Mouse (Mus musculus) mouse trophoblast stem cell (cell line): ENCODE results near the gene Cbl.
"Not testable (repeated sequence)": the region's sequence is repeated elsewhere in the genome, so short reads cannot be mapped to it uniquely, and the experiment has no call there.

ENCODE experiments used
- in situ Hi-C, 2 experiments: fragments of 300-500 bp; cut with MseI, MboI; formaldehyde crosslinking; loops; 2 replicates in 1 of 2; 3 replicates in 1 of 2; pipeline ENCODE4 v1.15.1; 2025

Cbl gene

DNA sequence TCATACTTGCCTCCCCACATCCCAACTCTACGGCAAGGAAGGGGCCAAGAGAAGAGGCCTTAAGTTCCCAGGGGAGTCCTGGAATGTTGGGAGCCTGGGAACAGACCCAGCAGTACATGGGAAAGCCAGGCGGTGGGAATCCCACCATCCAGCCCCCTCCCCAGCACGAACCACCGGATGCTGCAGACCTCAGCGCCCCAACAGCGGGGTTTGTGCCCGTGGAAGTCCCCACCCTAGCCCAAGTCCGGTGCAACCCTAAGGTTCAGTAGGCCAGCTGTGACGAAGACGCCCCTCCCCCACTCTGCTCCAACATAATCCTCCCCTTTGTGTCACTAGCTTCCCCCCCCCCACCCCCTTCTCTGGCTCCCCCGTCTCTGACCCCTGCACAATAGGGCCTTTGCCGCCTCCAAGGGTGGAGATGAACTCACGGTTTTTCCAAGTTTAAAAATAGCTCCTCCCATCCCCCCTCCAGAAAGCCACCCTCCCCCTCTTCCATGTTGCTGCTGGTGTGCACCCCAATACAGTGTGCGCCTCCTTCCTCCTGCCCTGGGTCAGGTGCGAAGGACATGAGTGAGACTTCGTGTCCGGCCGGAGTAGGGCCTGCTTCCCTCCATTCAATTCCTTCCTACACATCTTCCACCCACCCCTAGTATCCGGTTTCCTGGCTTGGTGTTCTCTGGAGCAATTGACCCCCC is 103.1 kb downstream of the Cbl start:
- in situ Hi-C loops, result no loop called here

DNA sequence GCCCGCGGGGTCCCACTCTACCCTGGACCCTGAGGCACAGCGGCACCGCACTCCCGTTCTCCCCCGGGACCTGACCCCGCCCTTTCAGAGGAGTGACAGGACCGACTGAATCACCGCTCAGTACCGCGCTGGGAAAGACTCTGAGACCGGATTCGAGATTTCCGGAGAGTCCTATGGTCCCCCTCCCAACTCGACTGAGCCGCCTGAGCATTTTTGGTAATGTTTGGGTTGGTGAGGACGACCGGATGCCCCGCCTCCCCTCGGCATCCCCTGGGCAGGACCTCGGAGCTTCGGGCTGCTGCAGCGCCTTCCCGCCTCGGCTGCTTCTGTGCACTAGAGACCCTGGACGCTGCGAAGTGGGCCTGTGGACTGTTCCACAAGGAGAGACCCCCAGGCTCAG is 103.8 kb downstream of the Cbl start:
- in situ Hi-C loops, result no loop called here

- in situ Hi-C loops, result no loop called here
These were observed 104.2 kb downstream of the Cbl start for GRCm38 (mm10) chr9:44129633-44130032.

- in situ Hi-C loops, result no loop called here
These were observed 106.5 kb downstream of the Cbl start for GRCm38 (mm10) chr9:44127351-44127801.

GRCm38 (mm10) chr9:44126746-44127145 is 107.1 kb downstream of the Cbl start:
- in situ Hi-C loops, result no loop called here

DNA sequence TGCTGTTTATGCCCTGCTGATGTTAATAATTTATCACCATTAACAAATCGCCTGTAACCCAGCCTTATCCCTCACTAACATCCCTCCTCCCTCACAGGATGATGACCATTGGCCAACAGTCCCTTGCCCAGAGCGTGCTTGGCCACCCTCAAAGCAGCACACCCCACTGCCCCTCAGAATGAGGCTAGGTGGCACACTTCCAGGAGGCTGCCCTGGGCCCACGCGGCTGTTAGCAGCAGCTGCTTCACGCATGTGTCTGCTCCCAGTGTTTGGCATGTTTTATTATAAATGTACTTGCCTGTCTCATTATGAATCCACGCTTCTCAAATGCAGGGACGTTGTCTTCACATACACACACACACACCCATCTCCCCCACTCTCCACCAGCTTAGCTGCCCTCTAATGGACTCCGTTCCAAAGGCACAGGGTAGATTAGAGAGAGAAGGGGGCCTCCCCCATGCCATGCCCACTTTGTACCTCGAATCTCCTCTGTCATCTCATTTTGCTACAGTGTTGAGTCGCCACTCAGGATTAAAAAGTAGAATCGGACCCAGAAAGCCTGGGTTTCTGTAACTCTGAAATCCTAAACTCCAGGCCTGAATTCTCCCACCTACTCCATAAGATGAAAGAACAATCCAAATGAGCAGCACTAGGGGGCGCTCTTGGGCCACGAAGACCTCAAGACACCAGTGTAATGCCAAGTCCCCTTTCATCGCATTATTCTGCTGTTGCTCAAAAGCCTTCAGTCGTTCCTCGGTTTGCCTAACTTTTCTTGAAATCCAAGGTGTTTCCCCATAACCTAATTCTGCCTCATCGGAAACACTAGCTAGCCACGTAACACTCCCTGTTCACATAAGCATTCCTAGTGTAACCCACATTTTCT is 108.1 kb downstream of the Cbl start:
- in situ Hi-C loops, result no loop called here

GRCm38 (mm10) chr9:44125026-44125425 is 108.8 kb downstream of the Cbl start:
- in situ Hi-C loops, result no loop called here

DNA sequence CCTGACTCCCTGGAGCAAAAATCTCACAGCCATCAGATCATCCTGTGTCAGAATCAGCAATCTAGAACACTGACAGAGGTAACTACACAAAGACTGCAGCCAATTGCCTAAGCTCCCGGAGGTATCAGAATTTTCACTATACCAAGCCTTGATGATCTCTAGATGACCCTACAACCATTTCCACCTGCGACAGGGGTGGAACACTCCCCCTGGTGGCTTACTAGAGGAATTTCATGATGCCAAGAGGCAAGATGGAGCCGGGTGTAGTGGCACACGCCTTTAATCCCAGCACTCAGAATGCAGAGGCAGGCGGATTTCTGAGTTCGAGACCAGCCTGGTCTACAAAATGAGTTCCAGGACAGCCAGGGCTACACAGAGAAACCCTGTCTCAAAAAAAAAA is 109.5 kb downstream of the Cbl start:
- in situ Hi-C loops, result no loop called here

DNA sequence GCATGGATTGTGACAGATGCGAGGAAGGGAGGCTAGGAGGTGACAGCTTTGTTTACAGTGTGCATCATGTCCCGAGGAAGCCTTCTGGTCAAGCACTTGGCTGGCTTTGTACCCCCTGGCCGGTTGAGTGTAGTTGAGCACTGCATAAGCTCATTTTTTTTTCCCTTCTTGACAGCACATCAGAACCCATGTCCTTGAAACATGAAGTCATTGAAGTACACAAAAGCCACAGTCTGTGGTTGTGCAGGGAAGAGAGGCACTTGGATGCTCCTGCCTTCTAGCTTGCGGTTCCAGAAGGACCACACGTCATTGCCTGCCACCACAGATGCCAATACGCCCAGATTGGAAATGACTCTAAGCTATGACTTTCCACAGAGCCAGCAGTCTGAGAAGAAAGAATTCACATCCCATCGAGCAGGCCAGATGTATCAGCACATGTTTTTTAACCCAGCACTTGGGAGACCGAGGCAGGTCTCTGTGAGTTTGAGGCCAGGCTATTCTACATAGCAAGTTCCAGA is 113.8 kb downstream of the Cbl start:
- in situ Hi-C loops, result no loop called here

GRCm38 (mm10) chr9:44119011-44119410 is 114.8 kb downstream of the Cbl start:
- in situ Hi-C loops, result no loop called here

GRCm38 (mm10) chr9:44116182-44116581 is 117.7 kb downstream of the Cbl start:
- in situ Hi-C loops, result no loop called here

DNA sequence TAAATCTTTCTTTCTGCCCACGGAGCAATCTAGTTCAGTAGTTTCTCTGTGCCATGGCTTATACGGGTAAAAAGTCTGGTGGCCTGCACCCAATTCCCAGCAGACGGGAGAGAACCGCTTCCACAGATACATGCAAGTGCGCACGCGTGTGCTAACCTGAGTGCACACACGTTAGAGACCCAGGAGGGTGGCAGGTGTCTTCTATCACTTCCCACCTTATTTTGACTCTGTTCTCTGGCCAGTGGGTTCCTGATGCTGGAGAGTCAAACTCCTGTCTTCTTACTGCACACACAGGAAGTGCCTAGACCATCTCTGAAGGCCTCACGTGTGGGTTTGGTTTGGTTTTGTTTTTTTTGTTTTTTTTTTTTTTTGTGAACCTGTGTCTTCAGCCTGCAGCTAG is 118.2 kb downstream of the Cbl start:
- in situ Hi-C loops, result no loop called here

DNA sequence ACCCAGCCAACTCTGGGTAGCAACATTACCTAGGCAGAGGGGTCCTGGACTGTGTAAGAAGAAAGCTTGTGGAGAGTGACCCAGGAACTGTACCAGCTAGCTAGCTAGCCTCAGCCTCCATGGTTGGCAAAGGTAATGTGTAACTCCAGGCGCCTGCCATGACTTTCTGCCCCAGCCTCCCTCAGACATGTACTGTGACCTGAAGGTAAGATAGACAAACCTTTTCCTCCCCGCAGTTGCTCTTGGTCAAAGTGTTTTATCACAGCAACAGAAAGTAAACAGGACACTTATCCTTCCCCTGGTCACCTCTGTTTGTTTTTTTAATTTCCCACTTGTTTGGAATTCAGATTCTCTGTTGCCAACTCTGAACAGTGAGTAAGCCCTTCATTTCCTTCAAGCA is 119.4 kb downstream of the Cbl start:
- in situ Hi-C loops, result no loop called here

DNA sequence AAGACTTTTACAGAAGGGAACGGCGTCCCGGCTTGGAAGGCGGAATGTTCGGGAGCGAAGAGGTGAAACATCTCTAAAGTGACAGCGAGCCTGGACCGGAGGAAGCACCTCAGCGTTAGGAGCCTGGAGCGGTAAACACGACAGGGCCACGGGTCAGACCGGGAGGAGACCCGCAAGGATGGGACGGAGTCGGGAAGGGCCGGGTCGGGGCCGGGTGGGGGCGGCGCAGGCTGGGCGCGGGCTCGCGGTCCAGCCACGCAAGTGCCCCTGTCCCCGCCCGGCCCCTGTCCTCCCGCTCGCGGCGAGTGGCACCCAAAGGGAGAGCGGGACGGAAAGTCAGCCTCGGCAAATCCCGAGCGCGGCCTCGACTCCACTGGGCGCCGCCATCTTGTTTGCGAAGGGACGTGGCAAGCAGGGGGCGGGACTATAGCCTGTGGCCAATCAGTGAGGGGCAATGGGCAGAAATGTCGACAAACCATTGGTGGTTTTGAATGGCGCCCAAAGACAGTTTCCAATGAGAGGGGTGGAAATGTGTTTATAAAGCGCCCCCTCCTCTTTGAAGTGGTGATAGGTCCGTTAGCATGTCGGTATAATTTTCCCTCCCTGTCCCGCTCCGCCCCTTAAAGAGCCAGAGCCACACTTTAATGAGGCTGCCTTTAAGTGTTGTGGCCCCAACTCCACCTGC is 120.6 kb downstream of the Cbl start, which contains the start of the genes Gm49380 and Rnf26:
Gene Gm49380, minus strand, starts transcription at position 396 of the 685 bp plus-strand sequence.
Gene Rnf26, minus strand, starts transcription at position 413 of the 685 bp plus-strand sequence.
- in situ Hi-C loops, result no loop called here

DNA sequence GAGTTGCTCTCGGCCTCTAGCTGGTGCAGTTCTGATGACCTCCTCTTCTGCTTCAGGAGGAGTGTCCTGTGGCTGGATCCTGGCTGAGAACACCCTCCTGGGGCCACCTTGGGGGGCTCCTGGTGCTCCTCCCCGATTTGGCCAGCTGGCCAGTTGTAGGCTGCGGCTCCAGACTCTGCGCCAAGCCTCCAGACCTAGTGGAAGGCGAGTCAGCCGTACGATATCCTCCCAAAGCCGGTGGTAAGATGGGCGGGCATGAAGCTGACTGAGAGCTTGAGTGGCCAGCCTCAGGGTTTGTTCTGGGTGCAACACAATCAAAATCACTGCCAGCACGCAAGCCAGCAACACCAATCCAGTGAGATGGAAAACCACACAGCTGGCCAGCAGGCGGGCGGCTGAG is 121.9 kb downstream of the Cbl start:
- in situ Hi-C loops, result not testable (repeated sequence)

DNA sequence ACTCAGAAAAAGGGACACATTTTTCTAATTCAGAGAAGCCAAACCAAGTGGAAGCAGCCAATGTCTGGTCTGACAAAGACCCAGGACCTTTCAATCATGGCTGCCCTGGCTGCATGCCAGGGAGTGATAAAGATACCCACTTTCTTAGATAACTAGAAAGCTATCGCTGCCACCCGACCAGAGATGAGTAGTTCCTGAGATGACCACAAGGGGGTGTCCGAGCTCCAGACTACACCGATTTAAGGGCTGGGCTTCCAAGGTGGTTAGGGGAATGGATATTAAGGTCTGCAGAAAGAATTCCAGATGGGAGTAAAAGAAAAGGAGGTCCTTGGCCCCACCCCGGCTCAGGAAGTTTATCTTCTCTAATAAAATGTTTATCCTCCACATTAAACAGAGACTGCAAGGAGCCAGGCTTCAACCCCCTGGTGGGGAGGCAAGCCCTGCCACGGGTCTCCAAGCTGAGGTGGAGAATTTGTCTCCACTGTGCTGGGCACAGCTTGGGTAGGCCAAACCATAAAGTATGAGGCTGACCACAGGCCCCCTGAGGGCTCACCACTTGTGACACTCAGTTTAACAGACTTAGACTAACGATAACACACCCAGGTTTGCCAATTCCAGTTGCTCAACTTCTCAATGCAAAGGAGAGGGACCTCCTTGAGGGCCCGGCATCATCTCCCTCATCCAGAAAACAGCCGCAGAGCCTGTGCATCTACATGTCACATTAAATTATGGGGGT is 124.3 kb downstream of the Cbl start:
- in situ Hi-C loops, result no loop called here

GRCm38 (mm10) chr9:44108269-44109055 is 125.4 kb downstream of the Cbl start:
- in situ Hi-C loops, result no loop called here

DNA sequence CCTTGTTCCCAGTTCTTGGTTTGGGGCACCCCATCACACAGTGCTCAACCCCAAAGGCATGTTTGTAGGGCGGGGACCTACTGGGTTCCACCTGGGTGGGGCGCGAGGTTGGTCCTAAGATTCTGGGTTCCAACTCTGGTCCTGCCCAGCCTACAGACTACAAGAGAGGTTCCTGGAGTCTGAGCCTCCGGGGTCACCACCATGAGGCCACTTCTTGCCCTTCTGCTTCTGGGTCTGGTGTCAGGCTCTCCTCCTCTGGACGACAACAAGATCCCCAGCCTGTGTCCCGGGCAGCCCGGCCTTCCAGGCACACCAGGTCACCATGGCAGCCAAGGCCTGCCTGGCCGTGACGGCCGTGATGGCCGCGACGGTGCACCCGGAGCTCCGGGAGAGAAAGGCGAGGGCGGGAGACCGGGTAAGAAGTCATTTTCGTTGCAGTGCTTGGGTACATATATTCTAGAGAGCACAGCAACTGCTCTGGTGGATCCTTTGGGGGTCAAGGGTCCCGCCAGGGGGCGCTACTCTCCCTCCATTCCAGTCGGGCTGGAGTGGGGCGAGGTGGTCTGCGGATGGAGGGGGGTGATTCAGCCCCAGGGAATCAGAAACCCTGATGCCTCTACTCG is 126.2 kb downstream of the Cbl start:
- in situ Hi-C loops, result no loop called here

DNA sequence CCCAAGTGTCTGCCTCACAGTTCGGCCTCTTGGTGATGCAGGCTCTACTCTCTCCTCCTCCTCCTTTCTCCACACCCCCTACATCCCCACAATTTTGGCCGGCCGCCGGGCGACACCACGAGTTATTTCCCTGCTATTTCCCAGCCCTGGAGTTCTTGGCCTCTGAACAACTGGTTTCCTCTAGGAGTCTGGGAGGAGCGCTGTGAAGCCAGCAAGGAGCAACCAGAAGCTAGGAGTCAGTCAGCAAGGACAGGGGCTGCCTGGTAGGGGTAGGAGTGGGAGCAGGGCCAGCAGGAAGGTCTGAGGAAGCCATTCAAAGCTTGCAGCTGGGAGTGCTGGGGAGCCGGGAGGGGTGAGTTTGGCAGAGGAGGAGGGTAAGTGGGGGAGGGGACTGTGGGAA is 126.7 kb downstream of the Cbl start, which contains the start of gene C1qtnf5:
Gene C1qtnf5, plus strand, starts transcription at position 136 of the 400 bp plus-strand sequence.
- in situ Hi-C loops, result no loop called here

GRCm38 (mm10) chr9:44106596-44106995 is 127.3 kb downstream of the Cbl start:
- in situ Hi-C loops, result no loop called here
